Mouse (Mus musculus): ENCODE measurements around the gene Olfr1105.

- TF ChIP-seq POLR2A (IDR thresholded peaks at IDR 0.05; ENCODE audit: low read depth, low read length), result no peak
- TF ChIP-seq CTCF (conservative IDR thresholded peaks at IDR 0.05; ENCODE audit: insufficient read depth, insufficient read length, low read depth, low read length), result no peak
Observed at GRCm38 (mm10) chr2:86998098-86998497, 38.2 kb downstream of the Olfr1105 start, which contains the start of gene Olfr1102.
